Mouse (Mus musculus): ENCODE results near the gene Cngb1. TPM values are rescaled to one million over a fixed set of nuclear protein-coding genes. Genes with fewer than 3 reads are reported as not detected.

The Cngb1 gene
- polyA plus RNA-seq (2015; fragmentation: Nextera tagmentation; extraction: Ambion mirVana) = 0.67 and 1.2 TPM in 2 replicates

DNA sequence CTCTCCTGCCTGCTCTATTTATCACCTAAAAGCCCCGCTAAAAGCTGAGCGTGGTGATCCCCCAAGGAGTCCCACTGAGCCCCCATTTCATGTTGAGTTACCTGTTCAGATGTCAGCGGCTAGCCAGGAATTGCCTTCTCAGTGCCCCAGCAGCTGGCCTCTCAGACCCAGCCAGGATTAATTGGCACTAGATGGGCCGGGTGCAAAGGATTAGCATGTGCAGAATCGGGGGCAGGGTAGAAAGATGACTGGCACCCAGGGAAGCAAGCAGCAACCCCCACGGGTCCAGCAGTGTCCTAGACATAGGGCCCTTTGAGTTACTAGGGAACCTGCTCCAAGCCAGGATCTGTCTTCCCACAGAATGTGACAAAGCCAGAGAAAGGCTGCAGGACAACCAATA, at the start of gene Cngb1:
Gene Cngb1, minus strand, starts transcription at position 155 of the 400 bp plus-strand sequence.
- no peak for DNase-seq (ENCODE audit: low spot score)

DNA sequence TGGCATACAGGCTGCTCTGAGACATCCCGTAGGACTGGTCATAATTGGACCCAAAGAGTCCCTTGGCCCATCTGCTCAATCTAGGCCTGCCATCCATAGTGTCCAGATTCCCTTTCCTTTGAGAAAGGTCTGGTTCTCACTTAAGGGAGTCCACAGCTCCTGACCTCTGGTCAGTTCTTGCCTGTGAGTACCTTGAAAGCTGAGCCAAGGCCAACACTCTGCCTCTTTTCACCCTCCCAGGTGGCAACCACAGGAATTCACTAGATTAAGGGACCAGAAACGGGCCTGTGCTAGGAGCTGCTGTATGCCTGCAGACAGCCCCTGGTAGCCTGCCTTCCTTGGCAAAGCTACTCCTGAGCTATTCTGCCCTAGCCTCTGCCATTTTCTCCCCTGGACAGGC, 48.2 kb upstream of the Cngb1 start:
- no peak for DNase-seq (ENCODE audit: low spot score)

DNA sequence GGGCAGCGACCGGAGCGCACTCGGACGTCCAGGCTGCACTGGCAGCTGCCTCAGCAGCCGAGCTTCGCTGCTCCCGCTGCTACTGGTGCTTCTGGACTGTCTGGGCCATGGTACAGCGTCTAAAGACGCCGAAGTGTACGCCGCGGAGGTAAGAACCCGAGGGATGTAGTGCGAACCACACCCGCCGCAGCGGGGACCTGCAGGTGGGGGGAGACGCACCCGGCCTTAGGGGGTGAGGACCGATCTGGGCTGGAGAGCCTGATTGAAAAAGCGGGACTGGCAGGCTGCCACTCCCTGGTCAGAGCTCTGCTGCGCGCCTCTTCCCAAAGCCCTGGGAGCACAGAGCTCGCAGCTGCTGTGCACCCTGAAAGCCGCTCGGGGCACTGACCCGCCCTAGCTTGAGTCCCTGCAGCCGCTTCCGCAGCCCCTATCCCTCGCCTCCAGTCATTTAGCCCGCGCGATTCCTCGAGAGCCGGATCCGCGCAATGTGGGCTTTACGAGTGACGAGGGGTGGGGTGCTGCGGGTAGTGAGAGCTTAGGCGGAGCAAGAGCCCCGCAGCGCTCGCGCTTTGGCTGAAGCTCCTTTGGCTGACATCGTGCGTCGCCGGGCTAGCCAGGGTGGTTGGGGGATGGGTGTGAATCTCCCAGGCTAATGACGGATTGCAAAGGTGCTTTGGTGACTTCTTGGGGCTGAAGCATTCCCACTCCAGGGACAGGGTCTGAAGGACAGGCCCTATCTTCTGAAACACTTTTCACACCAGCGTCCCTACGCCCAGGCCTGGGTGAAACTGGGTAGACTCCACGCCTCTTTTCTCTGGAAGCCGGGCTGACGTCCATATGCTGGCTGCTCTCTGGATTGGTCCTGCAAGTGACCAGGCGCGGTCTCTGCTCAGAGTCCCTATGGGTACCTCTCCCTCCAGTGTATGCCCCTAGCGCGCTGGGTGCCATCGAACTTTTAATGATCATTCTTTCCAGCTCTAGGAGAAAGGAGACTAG, 46.8 kb upstream of the Cngb1 start:
- DNase-seq (ENCODE audit: low spot score) = no peak

DNA sequence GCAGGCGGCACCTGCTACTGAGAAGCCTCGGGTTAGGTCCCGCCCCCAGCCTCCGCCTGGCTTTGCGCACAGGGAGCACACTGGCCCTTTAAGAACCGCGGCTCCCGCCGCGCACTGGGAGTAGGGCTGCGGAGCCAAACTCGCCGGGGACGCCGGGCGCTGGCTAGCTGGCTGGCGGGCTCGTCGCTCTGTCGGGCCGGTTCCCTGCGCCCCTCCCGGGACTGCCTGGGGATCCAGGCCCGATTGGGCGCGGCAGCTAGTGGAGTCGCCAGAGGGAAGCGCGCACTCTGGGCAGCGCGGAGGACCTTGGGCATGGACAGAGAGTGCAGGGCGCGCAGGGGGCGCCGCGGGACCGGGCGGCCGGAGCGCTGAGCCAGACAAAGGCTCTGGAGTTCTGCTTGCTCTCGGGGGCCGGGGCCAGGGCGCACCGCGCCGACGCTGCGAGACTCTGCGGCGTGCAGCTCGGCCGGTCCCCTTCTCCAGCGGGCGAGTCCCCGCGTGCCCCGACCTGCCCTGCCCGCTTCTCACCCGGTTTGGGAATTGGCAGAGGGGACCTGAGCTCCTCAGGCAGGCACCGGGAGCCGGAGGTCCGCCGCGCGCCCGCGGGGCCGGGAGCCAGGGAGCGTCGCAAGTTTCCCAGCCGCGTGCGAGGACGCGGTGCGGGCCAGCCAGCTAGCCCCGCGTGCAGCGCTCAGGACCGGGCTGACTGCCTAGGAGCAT, 45.9 kb upstream of the Cngb1 start, which contains the start of gene Mmp15:
Gene Mmp15, plus strand, starts transcription at position 118 of the 720 bp plus-strand sequence.
- peak; percentile 31 for DNase-seq (ENCODE audit: low spot score)

DNA sequence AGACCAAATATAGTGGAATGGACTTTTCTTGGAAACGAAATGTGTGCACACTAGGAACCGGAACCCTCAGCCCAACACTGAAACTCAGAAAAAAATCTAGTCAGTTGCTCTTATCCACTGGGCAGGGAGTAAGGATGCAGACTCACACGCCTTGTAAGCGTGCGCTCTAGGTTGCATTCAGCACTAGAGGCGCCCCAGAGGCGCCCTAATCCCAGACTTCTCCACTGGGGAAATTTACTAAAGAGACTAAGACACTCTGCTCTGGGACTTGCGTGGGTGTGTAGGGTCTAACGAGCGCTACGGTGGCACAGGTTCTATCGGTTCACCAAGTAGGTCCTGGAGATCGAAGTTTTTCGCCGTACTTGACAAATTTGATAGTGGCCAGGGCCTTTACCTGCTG, 45.1 kb upstream of the Cngb1 start:
- no peak for DNase-seq (ENCODE audit: low spot score)

DNA sequence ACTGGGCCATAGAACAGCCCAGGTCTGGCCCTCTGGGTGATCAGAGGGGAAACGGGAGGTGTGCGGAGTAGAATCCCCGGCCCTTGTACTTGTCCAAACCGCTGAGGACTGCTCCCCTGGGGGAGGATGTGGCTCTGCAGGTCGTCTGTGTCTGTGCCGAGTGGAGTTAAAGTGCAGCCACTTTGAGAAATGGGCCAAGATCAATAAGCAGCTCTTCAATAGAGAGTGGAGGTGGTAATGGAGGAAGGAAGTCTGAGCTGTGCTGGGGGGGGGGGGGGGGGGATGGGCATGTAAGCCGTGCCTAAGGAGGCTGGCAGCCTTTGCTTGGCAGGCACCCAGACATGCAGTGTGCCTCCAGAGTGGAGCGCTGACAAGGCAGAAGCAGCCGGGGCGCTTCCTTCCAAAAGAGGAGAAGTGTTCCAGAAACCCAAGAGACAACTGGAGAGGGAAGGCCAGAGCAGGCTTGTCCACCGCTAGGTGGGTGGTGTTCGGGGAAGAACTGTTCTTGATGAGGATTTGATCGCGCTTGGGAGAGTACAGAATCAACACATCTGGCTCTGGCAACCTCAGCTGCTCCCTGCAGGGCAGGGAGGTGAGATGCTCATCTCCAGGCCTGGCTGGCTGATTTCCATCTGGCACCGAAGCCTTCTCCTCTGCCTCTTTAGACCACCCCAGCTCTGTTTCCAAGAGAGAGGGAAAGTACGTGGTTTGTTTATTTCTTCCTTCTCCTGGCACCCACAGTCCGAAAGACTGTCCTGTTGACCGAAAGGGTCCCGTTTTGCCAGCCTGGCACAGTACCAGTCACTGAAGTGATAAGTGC, 42.6 kb upstream of the Cngb1 start:
- no peak for DNase-seq (ENCODE audit: low spot score)

DNA sequence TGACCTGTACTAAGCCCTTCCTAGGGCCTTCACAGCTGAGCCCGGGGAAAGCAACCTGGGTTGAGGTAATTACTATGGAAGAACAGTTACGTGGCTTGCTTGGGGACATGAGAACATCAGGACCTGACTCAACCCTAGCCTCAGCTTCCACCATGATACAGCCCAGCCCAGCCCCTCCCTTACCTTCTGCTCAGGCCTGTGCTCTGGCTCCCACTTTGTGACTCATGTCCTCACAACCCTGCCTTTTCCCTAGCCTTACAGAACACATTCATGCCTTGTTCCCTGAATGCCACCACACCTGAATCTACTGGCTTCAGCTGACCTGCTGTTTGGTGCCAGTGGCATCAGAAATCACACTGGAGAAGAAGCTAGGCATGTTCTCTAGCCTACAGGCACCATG, 42.0 kb upstream of the Cngb1 start:
- no peak for DNase-seq (ENCODE audit: low spot score)

DNA sequence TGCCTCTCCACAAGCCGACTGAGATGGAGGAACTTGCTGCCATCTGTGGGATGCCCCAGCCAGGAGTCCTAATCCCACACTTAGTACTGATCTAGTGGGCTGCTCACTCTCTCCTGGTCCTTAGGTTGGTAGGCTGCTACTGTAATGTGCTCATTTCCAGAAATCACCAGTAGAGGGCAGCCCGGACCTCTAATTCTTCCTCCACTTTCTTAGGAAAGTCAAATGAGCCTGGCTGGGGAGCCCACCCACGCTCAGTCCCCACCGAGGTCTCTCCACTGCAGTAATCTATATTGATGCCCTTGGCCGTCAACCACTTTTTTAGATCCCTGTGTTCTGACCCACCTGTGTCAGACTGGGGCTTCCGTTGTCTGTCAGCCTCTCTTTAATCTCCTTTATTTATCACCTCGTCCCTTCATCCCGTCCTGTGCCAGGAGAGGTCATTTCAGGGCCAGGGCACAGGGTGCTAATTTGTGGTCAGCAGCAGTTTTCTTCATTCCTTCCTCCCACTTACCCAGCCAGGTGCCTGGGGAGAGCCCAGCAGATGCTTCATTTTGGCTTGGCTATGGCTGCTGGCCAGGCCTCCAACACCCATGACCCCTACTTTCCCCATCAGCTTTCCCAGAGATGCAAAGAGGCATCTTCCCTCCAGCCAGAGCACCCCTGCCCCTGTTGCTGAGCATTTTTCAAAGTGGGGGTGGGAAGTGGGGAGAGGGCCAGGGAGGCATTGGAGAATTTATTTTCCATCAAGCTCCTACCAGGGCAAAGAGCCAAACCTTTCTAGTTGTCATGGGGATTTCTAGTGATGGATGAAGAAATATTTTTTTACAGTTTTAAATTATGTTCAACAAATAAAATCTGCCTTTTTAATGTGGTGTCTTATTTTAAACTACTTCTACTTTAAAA, 40.5 kb upstream of the Cngb1 start:
- peak; percentile 74 for DNase-seq (ENCODE audit: low spot score)

DNA sequence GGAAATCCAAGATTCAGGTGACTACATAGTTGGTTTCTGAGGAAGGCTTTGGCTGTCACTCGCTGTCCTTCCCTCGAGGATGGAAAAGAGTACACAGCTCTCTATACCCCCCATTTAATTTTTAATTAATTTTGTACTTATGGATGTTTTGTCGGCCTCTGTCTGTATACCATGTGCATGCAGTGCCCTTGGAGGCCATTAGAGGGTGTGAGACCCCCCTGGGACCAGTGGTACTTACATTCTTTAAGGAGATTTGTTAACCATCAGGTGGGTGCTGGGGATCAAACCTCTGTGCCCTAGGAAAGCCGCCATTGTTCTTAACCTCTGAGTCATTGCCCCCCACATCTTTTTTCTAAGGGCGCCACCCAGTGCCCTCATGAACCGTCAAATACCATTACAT, 38.3 kb upstream of the Cngb1 start:
- DNase-seq (ENCODE audit: low spot score) = no peak

DNA sequence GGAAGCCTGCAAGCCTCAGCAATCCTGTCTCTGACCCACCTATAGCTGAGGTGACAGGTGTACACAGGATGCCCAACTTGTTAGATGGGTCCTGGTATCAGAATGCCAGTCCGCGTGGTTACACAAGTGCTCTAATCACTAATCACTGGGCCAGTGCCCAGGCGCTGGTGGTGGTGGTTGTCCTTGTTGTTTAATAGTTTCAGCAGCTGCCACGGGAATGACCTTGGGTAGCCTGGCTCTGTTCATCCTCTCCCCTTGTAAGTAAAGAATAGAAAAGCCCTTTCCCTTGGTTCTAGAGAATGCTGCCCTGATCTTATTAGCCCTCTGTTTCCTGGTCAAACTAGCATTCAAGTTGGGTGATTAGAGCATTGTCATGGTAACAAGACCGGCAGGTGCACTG, 35.3 kb upstream of the Cngb1 start:
- DNase-seq (ENCODE audit: low spot score) = no peak

DNA sequence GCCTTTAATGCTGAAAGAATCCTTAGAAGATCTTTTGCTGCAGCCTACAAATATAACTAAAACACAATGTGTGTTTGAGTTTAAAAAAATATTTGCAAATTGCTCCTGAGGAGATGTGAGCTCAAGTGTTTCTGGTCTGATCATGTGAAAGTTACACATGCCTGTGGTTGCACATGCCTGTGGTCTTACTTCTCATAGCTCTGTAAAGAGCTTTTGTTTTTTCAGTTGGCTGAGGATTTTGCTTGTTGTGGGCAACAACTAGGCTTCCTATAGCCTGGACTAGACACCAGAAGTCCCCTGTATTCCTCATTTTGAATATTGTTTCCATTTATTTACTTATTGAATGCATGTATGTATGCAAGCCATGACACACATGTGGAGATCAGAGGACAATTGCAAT, 30.0 kb upstream of the Cngb1 start:
- no peak for DNase-seq (ENCODE audit: low spot score)

DNA sequence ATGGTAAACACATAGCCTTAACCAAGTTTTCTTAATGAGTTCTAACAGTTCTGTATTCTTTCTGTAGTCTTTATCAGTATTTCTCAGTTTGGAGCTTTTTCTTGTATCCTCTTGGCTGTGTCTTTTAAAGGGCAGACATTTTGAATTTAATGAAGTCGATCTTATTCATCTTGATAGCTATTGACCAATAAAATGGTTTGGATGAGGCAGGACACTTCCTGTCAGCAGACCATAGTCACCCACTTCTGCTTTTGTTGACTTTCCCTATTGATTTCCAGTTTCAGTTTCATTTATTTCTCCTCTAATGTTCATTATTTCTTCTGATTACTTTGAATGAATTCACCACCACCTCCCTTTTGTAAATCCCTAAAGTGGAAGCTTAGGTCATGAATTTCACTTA, 29.3 kb upstream of the Cngb1 start:
- DNase-seq (ENCODE audit: low spot score) = no peak

DNA sequence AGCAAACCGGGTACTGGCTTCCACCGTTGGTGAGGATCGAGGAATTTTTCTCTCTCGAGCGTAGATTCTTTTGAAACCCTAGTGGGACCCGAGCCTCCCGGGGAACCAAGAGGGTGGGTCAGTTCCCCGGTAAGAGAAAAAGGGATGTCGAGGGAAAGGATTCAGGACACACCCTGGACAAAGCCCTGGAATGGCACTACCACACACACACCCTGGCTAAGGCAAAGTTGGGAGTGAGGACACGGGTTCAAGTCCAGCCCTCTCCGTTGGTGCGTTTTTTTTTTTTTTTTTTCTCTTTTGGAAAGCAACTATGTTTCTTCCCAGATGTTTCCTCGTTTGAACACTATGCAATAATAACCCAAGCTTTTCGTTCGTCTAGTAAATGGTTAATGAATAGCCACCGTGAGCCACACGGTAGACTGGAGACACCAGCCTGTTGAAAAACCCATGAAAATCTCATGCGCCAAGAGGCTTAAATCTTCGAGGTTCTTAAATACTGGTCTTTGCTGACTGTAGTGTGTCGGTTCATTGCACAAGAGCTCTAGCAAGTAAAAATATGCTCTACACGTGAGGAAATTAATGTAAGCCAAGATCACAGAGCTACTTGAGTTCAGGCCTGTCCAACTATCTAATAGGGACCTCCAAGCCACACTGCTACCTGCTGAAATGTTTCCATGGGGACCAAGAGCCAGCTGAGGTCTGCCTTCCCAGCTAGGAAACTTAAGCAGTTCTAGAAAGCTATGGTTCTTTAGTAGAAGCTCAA, 26.2 kb upstream of the Cngb1 start:
- DNase-seq (ENCODE audit: low spot score) = no peak

DNA sequence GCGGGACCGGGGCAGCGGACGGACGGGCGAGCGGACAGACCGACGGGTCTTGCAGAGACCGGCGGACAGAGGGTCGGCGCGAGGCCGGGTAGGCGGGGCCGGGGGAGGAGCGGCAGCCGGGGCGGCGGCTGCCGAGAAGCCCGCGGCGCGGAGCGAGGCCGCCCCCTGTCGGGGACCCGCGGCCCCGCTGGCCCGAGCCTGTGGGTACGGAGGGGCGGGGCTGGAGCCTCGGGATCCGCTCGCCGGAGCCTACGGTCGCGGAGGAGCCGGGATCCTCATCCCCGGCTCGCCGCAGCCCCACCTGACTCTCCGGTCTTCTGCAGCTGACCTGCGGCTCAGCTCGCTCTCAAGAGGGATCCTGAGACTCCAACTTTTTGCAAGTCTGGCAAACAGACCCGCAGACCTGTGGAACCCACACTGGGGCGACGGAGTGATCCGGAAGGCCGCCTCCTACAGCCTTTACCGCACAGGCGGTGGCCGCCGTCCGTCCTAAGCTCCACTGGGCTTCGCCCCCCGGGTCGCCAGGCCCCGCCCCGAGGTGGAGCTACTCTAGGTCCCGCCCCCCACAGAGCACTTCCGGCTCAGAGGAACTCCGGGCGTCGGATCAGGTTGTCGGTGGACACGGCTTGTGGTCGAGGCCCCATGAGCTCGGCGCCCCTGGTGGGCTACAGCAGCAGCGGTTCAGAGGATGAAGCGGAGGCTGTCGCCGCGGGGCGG, 25.5 kb upstream of the Cngb1 start, which contains the start of the genes Zfp319 and Usb1:
Gene Zfp319, minus strand, starts transcription at position 231 of the 717 bp plus-strand sequence.
Gene Usb1, plus strand, starts transcription at position 565 of the 717 bp plus-strand sequence.
- peak; percentile 92 for DNase-seq (ENCODE audit: low spot score)

DNA sequence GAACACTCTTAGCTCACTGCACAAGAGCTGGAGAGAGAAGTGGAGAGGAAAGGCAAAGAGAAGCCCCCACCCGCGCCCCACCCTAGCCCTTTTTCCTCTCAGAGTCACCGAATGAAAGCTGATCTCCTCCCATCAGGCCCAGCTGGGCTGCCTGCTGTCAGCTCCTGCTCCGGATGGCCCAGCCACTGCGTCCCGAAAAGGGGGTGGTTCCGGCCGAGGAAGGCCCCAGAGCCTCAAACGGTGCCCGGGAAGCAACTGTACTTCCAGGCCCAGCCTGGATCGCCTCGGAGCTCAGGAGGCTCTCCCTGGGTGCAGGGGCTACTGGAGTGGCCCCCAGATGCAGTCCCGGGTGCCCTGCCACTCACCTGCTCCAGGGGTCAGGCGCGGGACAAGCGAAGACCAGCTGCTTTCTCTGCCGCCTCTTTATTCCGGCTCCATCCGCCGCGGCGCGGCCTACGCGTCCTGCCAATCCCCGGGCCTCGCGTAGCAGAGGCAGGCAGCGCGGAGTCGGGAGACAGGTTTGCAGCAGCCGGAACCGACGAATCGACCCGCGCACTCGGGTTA, 24.9 kb upstream of the Cngb1 start:
- no peak for DNase-seq (ENCODE audit: low spot score)

DNA sequence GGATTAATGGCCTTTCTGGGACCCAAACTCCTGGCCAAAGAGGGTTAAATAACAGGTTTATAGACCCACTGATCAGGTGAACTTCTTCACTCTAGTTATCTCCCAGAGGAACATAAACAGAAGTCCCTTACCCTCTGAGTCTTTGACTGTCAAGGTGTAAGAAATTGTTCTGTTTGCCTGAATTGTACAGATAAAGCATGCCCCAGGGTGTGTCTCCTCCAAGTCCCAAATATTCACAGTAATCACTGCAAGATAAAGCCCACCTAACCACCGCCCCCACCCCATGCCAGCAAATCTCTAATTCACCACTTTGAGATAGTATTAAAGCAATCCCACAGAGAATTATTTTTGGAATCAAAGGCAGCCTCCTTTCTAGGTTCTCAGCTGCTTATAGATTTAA, 24.0 kb upstream of the Cngb1 start:
- DNase-seq (ENCODE audit: low spot score) = no peak

DNA sequence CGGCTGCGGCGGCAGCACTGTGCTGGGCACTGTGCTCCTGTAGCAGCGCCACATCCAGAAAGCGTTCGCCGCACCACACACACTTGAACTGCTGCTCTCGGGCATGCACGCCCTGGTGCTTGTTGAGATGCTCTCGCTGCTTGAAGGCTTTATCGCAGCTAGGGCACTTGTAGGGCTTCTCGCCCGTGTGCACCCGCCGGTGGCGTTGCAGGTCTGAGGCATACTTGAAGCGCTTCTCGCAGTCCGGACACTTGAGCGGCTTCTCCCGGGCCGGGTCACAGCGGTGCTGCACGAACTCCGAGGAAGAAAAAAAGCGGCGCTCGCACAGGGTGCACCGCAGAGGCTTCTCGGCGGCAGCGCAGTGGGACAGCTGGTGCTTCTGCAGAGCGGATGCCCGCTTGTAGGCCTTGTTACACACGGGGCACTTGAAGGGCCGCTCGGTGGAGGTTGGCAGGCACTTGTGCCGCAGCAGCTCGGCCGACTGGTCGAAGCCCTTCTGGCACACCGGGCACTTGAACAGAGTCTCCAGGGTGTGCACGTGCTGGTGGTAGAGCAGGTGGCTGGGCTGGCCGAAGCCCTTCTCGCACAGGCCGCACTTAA, 21.6 kb upstream of the Cngb1 start:
- DNase-seq (ENCODE audit: low spot score) = no peak

DNA sequence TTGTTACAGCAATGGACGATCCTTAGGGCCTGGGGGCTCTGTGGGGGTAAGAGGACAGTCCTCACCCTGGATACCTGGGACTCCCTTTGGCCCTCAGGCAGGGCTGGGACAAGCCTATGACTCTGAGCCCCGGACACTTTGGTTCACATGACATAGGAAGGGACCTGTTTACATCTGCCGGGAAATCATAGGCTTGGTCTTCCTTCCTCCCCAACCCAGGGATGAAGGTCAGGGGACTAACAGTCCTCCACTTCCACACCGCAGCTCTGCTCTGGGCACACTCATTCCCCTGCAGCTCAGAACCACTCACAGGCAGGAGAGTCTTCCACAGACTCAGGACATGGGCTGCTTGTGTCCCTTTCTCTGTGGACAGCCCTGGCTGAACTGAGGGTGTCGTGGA, 20.4 kb upstream of the Cngb1 start:
- no peak for DNase-seq (ENCODE audit: low spot score)
